Mouse (Mus musculus): ENCODE data around the gene Nudt19. TPM values are rescaled to one million over a fixed set of nuclear protein-coding genes. Genes with fewer than 3 reads are reported as not detected.

The Nudt19 gene
- polyA plus RNA-seq (2012; rRNA removed) = 26.7 and 36.3 TPM in 2 replicates

GRCm38 (mm10) chr7:35556205-35556603 lies at the start of gene Nudt19:
Gene Nudt19 (minus strand): TSS chr7:35556304.
- 40% methylated on average over 4 of the region's 4 CpGs for WGBS
- no peak for DNase-seq (ENCODE audit: low read depth, low spot score)

- DNase-seq (ENCODE audit: low read depth, low spot score) = no peak
These were observed 46.7 kb upstream of the Nudt19 start for GRCm38 (mm10) chr7:35602766-35603165.

GRCm38 (mm10) chr7:35601106-35601505 lies 45.0 kb upstream of the Nudt19 start:
- no peak for DNase-seq (ENCODE audit: low read depth, low spot score)
- 96% methylated on average over 6 of the region's 6 CpGs for WGBS

More at GRCm38 (mm10) chr7:35602766-35603165, 46.7 kb upstream of the Nudt19 start:
- 96% methylated on average over 5 of the region's 5 CpGs for WGBS

- no peak for DNase-seq (ENCODE audit: low read depth, low spot score)
- 92% methylated on average over 10 of the region's 10 CpGs for WGBS
These were observed 43.9 kb upstream of the Nudt19 start for GRCm38 (mm10) chr7:35600031-35600430.

GRCm38 (mm10) chr7:35599492-35599891 lies 43.4 kb upstream of the Nudt19 start:
- DNase-seq (ENCODE audit: low read depth, low spot score) = no peak
- WGBS = 92% methylated on average over 9 of the region's 9 CpGs

- no peak for DNase-seq (ENCODE audit: low read depth, low spot score)
- 92% methylated on average over 5 of the region's 5 CpGs for WGBS
These were observed 38.2 kb upstream of the Nudt19 start for GRCm38 (mm10) chr7:35594311-35594710.

GRCm38 (mm10) chr7:35590731-35591191 lies 34.7 kb upstream of the Nudt19 start:
- no peak for DNase-seq (ENCODE audit: low read depth, low spot score)

GRCm38 (mm10) chr7:35589485-35589884 lies 33.4 kb upstream of the Nudt19 start:
- 73% methylated on average over 7 of the region's 7 CpGs for WGBS
- no peak for DNase-seq (ENCODE audit: low read depth, low spot score)

More at GRCm38 (mm10) chr7:35590731-35591191, 34.7 kb upstream of the Nudt19 start:
- WGBS = 94% methylated on average over 10 of the region's 10 CpGs

- WGBS = 86% methylated on average over 9 of the region's 9 CpGs
- no peak for DNase-seq (ENCODE audit: low read depth, low spot score)
These were observed 32.8 kb upstream of the Nudt19 start for GRCm38 (mm10) chr7:35588680-35589428.

GRCm38 (mm10) chr7:35587728-35588127 lies 31.6 kb upstream of the Nudt19 start:
- WGBS = 51% methylated on average over 5 of the region's 5 CpGs
- no peak for DNase-seq (ENCODE audit: low read depth, low spot score)

GRCm38 (mm10) chr7:35586906-35587445 lies 30.9 kb upstream of the Nudt19 start:
- 22% methylated on average over 15 of the region's 15 CpGs for WGBS
- no peak for DNase-seq (ENCODE audit: low read depth, low spot score)

- WGBS = under 1% methylated on average over 49 of the region's 49 CpGs
- peak; percentile 97 for DNase-seq (ENCODE audit: low read depth, low spot score)
These were observed 30.2 kb upstream of the Nudt19 start, which contains the start of gene Ankrd27 for GRCm38 (mm10) chr7:35586055-35586905. Gene Ankrd27 (plus strand): TSS chr7:35586244.

GRCm38 (mm10) chr7:35585191-35586054 lies 29.3 kb upstream of the Nudt19 start, which contains the start of gene Rgs9bp:
Gene Rgs9bp (minus strand): TSS chr7:35585582.
- peak; percentile 29 for DNase-seq (ENCODE audit: low read depth, low spot score)
- under 1% methylated on average over 45 of the region's 45 CpGs for WGBS

GRCm38 (mm10) chr7:35584786-35585190 lies 28.7 kb upstream of the Nudt19 start:
- WGBS = under 1% methylated on average over 50 of the region's 50 CpGs
- no peak for DNase-seq (ENCODE audit: low read depth, low spot score)

- no peak for DNase-seq (ENCODE audit: low read depth, low spot score)
- 7% methylated on average over 36 of the region's 36 CpGs for whole genome bisulfite sequencing
These were observed 28.1 kb upstream of the Nudt19 start for GRCm38 (mm10) chr7:35584068-35584785.

- no peak for DNase-seq (ENCODE audit: low read depth, low spot score)
These were observed 27.4 kb upstream of the Nudt19 start for GRCm38 (mm10) chr7:35583476-35584025.

GRCm38 (mm10) chr7:35582719-35583118 lies 26.6 kb upstream of the Nudt19 start:
- no peak for DNase-seq (ENCODE audit: low read depth, low spot score)
- 70% methylated on average over 5 of the region's 5 CpGs for WGBS

More at GRCm38 (mm10) chr7:35583476-35584025, 27.4 kb upstream of the Nudt19 start:
- WGBS = 22% methylated on average over 11 of the region's 11 CpGs

- WGBS = 42% methylated on average over 4 of the region's 4 CpGs
- no peak for DNase-seq (ENCODE audit: low read depth, low spot score)
These were observed 23.7 kb upstream of the Nudt19 start for GRCm38 (mm10) chr7:35579849-35580248.
